Mouse (Mus musculus) midbrain, embryonic 12.5 days (tissue): ENCODE results near the gene Chsy1. TPM values are rescaled to one million over a fixed set of nuclear protein-coding genes. Genes with fewer than 3 reads are reported as not detected.

Experiments used
- ATAC-seq: fragments of 200-750 bp; cut with Nextera tagmentation; 2 replicates; pipeline ENCODE4 v1.8.0; 2017; ENCODE audit warnings: low read depth, moderate TSS enrichment, moderate library complexity; ENCODE audit not compliant: low FRiP score
- H3K27ac ChIP-seq: fragments of 300-500 bp; sonication (generic); replicated peaks from 2 replicates; pipeline ENCODE4 v1.5.1; 2016; ENCODE audit warnings: mild to moderate bottlenecking
- H3K27me3 ChIP-seq: fragments of 300-500 bp; sonication (generic); 2 replicates; pipeline ENCODE4 v1.6.1; 2016; ENCODE audit warnings: mild to moderate bottlenecking
- H3K36me3 ChIP-seq: fragments of 300-500 bp; sonication (generic); 2 replicates; pipeline ENCODE4 v1.6.1; 2016
- H3K4me1 ChIP-seq: fragments of 300-500 bp; sonication (generic); 2 replicates; pipeline ENCODE4 v1.6.1; 2016
- H3K4me2 ChIP-seq: fragments of 300-500 bp; sonication (generic); replicated peaks from 2 replicates; pipeline ENCODE4 v1.6.1; 2016; ENCODE audit warnings: mild to moderate bottlenecking, moderate library complexity
- H3K4me3 ChIP-seq: fragments of 300-500 bp; sonication (generic); 2 replicates; pipeline ENCODE4 v1.5.1; 2016; ENCODE audit warnings: mild to moderate bottlenecking
- H3K9ac ChIP-seq: fragments of 300-500 bp; sonication (generic); replicated peaks from 2 replicates; pipeline ENCODE4 v1.6.1; 2016; ENCODE audit warnings: mild to moderate bottlenecking, moderate library complexity
- H3K9me3 ChIP-seq: fragments of 300-500 bp; sonication (generic); 2 replicates; pipeline ENCODE4 v1.6.1; 2016; ENCODE audit warnings: mild to moderate bottlenecking
- WGBS: fragments of 180-500 bp; shearing (Covaris S2); methylation state at CpG from one replicate; pipeline ENCODE4 v1.1.7; 2016; 5-methylcytosine and 5-hydroxymethylcytosine counted together
- polyA plus RNA-seq: library from polyadenylated mRNA; unstranded; fragments of >200 nt; fragmentation: Nextera tagmentation; extraction: Ambion mirVana; gene quantifications from 2 replicates; pipeline ENCODE4 v1.2.1, GENCODE M21; 2016

Chsy1 gene
- polyA plus RNA-seq, 1 experiment from 2014 or later = 13.2 TPM

- ATAC-seq = no peak
- Histone ChIP-seq H3K36me3 (0 out of 2 replicates have a peak, but pooled peaks cover under 1% of the 10 kb centered on the region), H3K9ac (no peak overlapping the region), H3K9me3 (no peaks in the 10 kb centered on the region), H3K27ac (no peak overlapping the region), H3K27me3 (no peaks in the 10 kb centered on the region), H3K4me3 (no peak overlapping the region), H3K4me2 (no peak overlapping the region), H3K4me1 (no peaks in the 10 kb centered on the region)
- WGBS = 96% methylated on average over 1 of the region's 1 CpGs
Measured at GRCm38 (mm10) chr7:66147156-66147555, 37.8 kb downstream of the Chsy1 start.

DNA sequence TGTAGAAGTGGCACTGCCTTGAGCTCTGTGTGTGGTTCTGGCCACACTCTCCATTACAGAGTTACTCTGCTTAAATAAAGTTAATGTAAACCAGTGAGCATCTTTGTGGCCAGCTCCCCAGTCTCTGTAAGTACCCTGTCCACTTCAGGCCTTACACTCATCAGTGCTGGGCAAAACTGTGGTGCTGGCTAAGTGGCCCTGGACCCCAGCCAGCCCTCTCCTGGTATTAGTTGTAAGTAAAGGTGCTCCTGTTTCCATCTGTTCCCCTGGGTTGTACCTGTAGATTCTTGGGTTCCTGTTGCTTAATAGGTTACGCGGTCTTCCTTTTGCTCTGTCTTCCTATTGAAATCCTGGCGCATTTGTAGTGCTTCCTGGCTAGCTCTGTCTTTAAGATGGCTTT lies 38.5 kb downstream of the Chsy1 start:
- Histone ChIP-seq H3K4me2 (no peak overlapping the region), H3K36me3 (peaks cover 7% of the 10 kb centered on the region; the same call in 1 of the 2 replicates), H3K27me3 (no peaks in the 10 kb centered on the region), H3K4me3 (no peak overlapping the region), H3K9ac (no peak overlapping the region), H3K9me3 (no peaks in the 10 kb centered on the region), H3K27ac (no peak overlapping the region), H3K4me1 (no peaks in the 10 kb centered on the region)
- no peak for ATAC-seq
- WGBS = 96% methylated on average over 3 of the region's 3 CpGs

DNA sequence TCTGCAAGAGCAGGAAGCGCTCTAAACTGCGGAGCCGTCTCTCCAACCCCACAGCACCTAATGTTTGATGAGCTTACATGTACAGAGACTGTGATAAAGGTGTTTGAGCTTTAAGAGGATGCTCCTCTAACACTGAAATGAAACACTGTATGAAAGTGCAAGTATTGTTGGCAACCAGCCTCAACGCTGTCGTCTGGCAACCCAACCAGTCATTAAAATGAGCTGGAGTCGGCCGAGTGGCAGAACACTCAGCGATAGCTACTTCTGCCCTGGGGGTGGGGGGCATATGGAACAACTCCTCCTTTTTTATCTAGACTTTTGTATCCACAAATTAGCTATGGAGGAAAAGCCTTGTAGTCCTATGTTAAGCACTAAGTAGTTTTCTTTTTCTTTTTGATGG lies 40.2 kb downstream of the Chsy1 start:
- 94% methylated on average over 8 of the region's 8 CpGs for WGBS
- no peak for ATAC-seq
- Histone ChIP-seq H3K9ac (no peak overlapping the region), H3K4me3 (no peak overlapping the region), H3K4me1 (peaks cover 3% of the 10 kb centered on the region; the same call in 1 of the 2 replicates), H3K4me2 (no peak overlapping the region), H3K36me3 (peaks cover 11% of the 10 kb centered on the region; the same call in 1 of the 2 replicates), H3K27me3 (no peaks in the 10 kb centered on the region), H3K9me3 (no peaks in the 10 kb centered on the region), H3K27ac (no peak overlapping the region)

GRCm38 (mm10) chr7:66150411-66150810 lies 41.1 kb downstream of the Chsy1 start:
- Histone ChIP-seq H3K9ac (no peak overlapping the region), H3K9me3 (no peaks in the 10 kb centered on the region), H3K4me1 (peaks cover 3% of the 10 kb centered on the region; the same call in 1 of the 2 replicates), H3K27me3 (no peaks in the 10 kb centered on the region), H3K4me3 (no peak overlapping the region), H3K4me2 (no peak overlapping the region), H3K27ac (no peak overlapping the region), H3K36me3 (peaks cover 11% of the 10 kb centered on the region; the same call in 1 of the 2 replicates)
- 95% methylated on average over 3 of the region's 3 CpGs for WGBS
- no peak for ATAC-seq

GRCm38 (mm10) chr7:66157413-66157812 lies 48.1 kb downstream of the Chsy1 start:
- peaks cover 8% of the 10 kb centered on the region; the same call in 1 of the 2 replicates for H3K36me3 ChIP-seq
- H3K27ac ChIP-seq = peak overlapping the region; percentile 15; the same call in 1 of the 2 replicates
- no peak overlapping the region for H3K4me3 ChIP-seq
- H3K27me3 ChIP-seq = no peaks in the 10 kb centered on the region
- H3K9me3 ChIP-seq = no peaks in the 10 kb centered on the region
- WGBS = 86% methylated on average over 9 of the region's 9 CpGs
- H3K4me2 ChIP-seq = no peak overlapping the region
- no peak overlapping the region for H3K9ac ChIP-seq
- peaks cover 8% of the 10 kb centered on the region; the same call in 1 of the 2 replicates for H3K4me1 ChIP-seq
- ATAC-seq = no peak

DNA sequence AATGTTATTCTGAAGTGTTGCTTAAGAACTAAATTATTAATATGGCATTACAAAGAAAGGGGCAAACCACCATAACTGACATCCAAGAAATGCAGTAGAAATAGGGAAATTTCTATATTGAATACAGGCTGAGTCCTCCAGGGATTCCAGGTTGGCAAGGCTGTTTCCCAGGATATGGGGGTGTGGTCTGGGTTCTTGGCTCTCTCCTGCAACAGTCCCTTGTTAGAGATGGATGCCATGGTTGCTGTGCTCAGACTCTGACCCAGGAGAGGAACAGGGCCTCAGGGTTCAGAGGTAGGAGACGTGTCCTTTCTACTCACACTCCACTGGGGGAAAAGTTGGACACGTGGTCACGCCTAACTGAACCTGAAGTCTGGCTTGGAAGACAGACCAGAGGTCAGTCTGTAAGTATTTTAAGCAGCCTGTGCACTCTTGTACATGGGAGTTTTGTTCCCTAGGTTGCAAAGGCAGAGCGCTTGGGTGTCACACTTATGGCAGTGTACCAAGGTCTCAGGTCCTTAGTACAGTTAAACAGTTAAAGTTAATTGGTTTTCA lies 48.6 kb downstream of the Chsy1 start:
- Histone ChIP-seq H3K27ac (no peak overlapping the region), H3K9ac (no peak overlapping the region), H3K4me1 (peaks cover 8% of the 10 kb centered on the region; the same call in 1 of the 2 replicates), H3K4me3 (no peak overlapping the region), H3K9me3 (no peaks in the 10 kb centered on the region), H3K36me3 (peaks cover 3% of the 10 kb centered on the region; the same call in 1 of the 2 replicates), H3K4me2 (no peak overlapping the region), H3K27me3 (no peaks in the 10 kb centered on the region)
- WGBS = 89% methylated on average over 4 of the region's 4 CpGs
- ATAC-seq = no peak

GRCm38 (mm10) chr7:66158616-66159129 lies 49.4 kb downstream of the Chsy1 start:
- H3K9me3 ChIP-seq = no peaks in the 10 kb centered on the region
- no peak overlapping the region for H3K27ac ChIP-seq
- no peak overlapping the region for H3K4me3 ChIP-seq
- H3K9ac ChIP-seq = no peak overlapping the region
- H3K36me3 ChIP-seq = no peaks in the 10 kb centered on the region
- H3K4me2 ChIP-seq = no peak overlapping the region
- H3K27me3 ChIP-seq = no peaks in the 10 kb centered on the region
- ATAC-seq = no peak
- 77% methylated on average over 9 of the region's 9 CpGs for WGBS
- H3K4me1 ChIP-seq = peaks cover 12% of the 10 kb centered on the region

DNA sequence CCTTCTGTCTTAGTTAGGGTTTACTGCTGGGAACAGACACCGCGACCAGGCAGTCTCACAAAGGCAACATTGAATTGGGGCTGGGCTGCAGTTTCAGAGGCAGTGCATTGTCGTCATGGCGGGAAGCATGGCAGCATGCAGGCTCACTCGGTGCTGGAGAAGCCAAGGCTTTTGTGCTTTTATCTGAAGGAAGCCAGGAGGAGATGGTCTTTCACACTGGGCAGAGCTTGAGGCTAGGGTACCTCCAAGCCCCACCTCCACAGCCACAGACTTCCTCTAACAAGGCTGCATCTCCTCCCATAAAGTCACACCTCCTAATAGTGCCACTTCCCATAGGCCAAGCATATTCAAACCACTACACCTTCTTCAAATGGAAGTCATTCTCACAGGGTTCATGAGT lies 50.6 kb downstream of the Chsy1 start:
- no peaks in the 10 kb centered on the region for H3K9me3 ChIP-seq
- H3K36me3 ChIP-seq = no peaks in the 10 kb centered on the region
- peaks cover 19% of the 10 kb centered on the region for H3K4me1 ChIP-seq
- no peak overlapping the region for H3K4me3 ChIP-seq
- WGBS = 47% methylated on average over 5 of the region's 5 CpGs
- no peak overlapping the region; the same call in 1 of the 2 replicates for H3K27ac ChIP-seq
- H3K27me3 ChIP-seq = no peaks in the 10 kb centered on the region
- H3K4me2 ChIP-seq = no peak overlapping the region
- ATAC-seq = no peak
- H3K9ac ChIP-seq = no peak overlapping the region

DNA sequence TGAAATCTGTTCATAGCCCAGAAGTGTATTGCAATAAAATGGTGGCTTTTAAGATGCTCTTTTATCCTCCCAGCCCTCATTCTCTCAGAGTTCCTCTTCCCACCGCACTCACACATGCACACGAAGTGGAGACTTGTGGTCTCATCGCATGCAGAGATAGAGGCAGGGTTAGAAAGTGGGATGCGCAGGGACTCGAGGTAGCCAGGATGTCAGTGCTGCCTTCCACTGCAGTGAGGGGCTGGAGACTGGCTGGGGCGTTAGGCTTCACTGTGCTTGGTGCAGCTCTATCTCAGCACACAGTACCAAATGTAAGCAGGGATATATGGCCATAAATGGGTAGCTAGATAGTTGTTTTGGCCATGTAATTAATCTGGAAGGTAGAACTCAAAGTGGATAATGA lies 52.5 kb downstream of the Chsy1 start:
- no peak overlapping the region for H3K4me2 ChIP-seq
- WGBS = 91% methylated on average over 6 of the region's 6 CpGs
- no peak overlapping the region for H3K27ac ChIP-seq
- peaks cover 25% of the 10 kb centered on the region for H3K4me1 ChIP-seq
- no peak overlapping the region for H3K9ac ChIP-seq
- H3K4me3 ChIP-seq = no peak overlapping the region
- H3K9me3 ChIP-seq = no peaks in the 10 kb centered on the region
- no peak for ATAC-seq
- H3K36me3 ChIP-seq = no peaks in the 10 kb centered on the region
- H3K27me3 ChIP-seq = no peaks in the 10 kb centered on the region

- no peak overlapping the region for H3K9ac ChIP-seq
- H3K4me2 ChIP-seq = no peak overlapping the region
- H3K9me3 ChIP-seq = no peaks in the 10 kb centered on the region
- no peak overlapping the region for H3K27ac ChIP-seq
- H3K36me3 ChIP-seq = no peaks in the 10 kb centered on the region
- H3K27me3 ChIP-seq = no peaks in the 10 kb centered on the region
- peaks cover 21% of the 10 kb centered on the region for H3K4me1 ChIP-seq
- WGBS = 82% methylated on average over 7 of the region's 7 CpGs
- ATAC-seq = no peak
- H3K4me3 ChIP-seq = no peak overlapping the region
Measured at GRCm38 (mm10) chr7:66162489-66162888, 53.2 kb downstream of the Chsy1 start.

GRCm38 (mm10) chr7:66162981-66163380 lies 53.7 kb downstream of the Chsy1 start:
- H3K27me3 ChIP-seq = no peaks in the 10 kb centered on the region
- 100% methylated on average over 1 of the region's 1 CpGs for WGBS

DNA sequence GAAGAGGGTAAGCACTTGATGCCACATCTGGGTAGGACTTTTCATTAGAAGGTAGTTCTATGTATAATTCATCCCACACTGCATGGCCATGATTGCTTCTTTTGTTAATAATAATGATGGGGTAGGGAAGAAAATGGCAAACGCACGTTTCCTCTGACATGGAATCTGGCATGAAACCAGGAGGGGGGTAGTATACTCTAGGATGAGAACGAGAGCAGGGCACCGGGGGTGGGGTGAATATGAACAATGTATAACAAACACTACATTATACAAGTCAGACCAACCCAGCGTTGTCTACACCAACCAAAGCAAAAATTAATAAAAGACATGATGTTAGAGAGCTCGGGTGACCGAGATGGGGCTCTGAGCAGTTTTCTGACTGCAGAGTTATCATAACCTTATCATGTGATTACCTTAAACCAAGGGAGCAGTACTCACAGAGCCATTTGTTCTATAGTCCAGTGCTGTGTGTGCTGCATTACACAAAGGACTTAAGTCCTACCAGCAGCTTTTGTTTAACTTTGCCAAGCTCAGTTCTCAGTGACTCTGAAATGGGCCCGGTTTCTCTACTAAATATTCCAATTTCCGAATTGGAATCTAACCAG lies 55.2 kb downstream of the Chsy1 start:
- 80% methylated on average over 9 of the region's 9 CpGs for WGBS
- no peak overlapping the region; the same call in 1 of the 2 replicates for H3K27ac ChIP-seq
- H3K4me1 ChIP-seq = peaks cover 19% of the 10 kb centered on the region
- no peaks in the 10 kb centered on the region for H3K27me3 ChIP-seq
- no peak overlapping the region for H3K9ac ChIP-seq
- H3K4me3 ChIP-seq = no peak overlapping the region
- ATAC-seq = no peak
- H3K9me3 ChIP-seq = no peaks in the 10 kb centered on the region
- H3K36me3 ChIP-seq = no peaks in the 10 kb centered on the region
- H3K4me2 ChIP-seq = no peak overlapping the region

More at GRCm38 (mm10) chr7:66162981-66163380, 53.7 kb downstream of the Chsy1 start:
- Histone ChIP-seq H3K36me3 (no peaks in the 10 kb centered on the region), H3K4me1 (peaks cover 19% of the 10 kb centered on the region), H3K4me2 (no peak overlapping the region), H3K27ac (no peak overlapping the region), H3K4me3 (no peak overlapping the region), H3K9me3 (no peaks in the 10 kb centered on the region), H3K9ac (no peak overlapping the region)
- no peak for ATAC-seq
